ENCODE assay signal across 13 mouse cellular contexts in genomic region chr13:103225895-103226815, GRCm38 (mm10).
DNase-seq lines count a peak whose midpoint lies in the region; ATAC-seq and TF ChIP-seq lines count a peak whose summit lies in the region.
"Had no signal": no experiment of that assay in that cellular context is flagged by ENCODE, and none has a peak within 500 bp of the region (broad histone marks: within the 10 kb centered on the region; RNA-seq: fewer than 3 reads in every experiment).

No protein-coding gene starts in this region.

- ATAC-seq in forebrain, postnatal 0 days, result peak; percentile 20; the same call in 1 of the 2 replicates
- ATAC-seq in forebrain, embryonic 14.5 days, result no peak
- ATAC-seq in liver, embryonic 11.5 days (replicated peaks; ENCODE audit: low FRiP score), result 0 out of 2 replicates have a peak, but pooled peaks have one; percentile 39
- peak; percentile 62; the same call in 1 of the 2 replicates for ATAC-seq in hindbrain, embryonic 13.5 days (ENCODE audit: low FRiP score)
- ATAC-seq in neural tube, embryonic 15.5 days (ENCODE audit: low FRiP score), result peak; percentile 21; the same call in 1 of the 2 replicates

- H3K4me3 ChIP-seq in forebrain, postnatal 0 days (ENCODE audit: low read depth, low read length), result no peak overlapping the region
- no peak overlapping the region for H3K4me3 ChIP-seq in forebrain, embryonic 14.5 days (ENCODE audit: low read depth, low read length)
- no peak overlapping the region for H3K4me3 ChIP-seq in liver, embryonic 11.5 days (ENCODE audit: low read depth, low read length)
- H3K4me3 ChIP-seq in hindbrain, embryonic 13.5 days, result no peak overlapping the region
- H3K4me3 ChIP-seq in neural tube, embryonic 15.5 days (replicated peaks), result no peak overlapping the region
- H3K4me3 ChIP-seq: stomach, embryonic 15.5 days had no signal

- no peak overlapping the region for H3K9ac ChIP-seq in forebrain, postnatal 0 days
- no peak overlapping the region for H3K9ac ChIP-seq in forebrain, embryonic 14.5 days (ENCODE audit: low read length)
- no peak overlapping the region for H3K9ac ChIP-seq in liver, embryonic 11.5 days (ENCODE audit: low read depth, low read length)
- H3K9ac ChIP-seq in hindbrain, embryonic 13.5 days, result no peak overlapping the region
- H3K9ac ChIP-seq in neural tube, embryonic 15.5 days (replicated peaks), result no peak overlapping the region
- H3K9ac ChIP-seq: stomach, embryonic 15.5 days had no signal

- DNase-seq in forebrain, postnatal 0 days, result no peak
- no peak for DNase-seq in forebrain, embryonic 14.5 days (ENCODE audit: low spot score)
- no peak for DNase-seq in liver, embryonic 11.5 days (ENCODE audit: low spot score)
- no peak for DNase-seq in liver
- DNase-seq in cerebellum, adult 9-10 months, result no peak
- no peak for DNase-seq in right cerebral cortex, adult 18-20 months
- DNase-seq: cerebellum, adult 8-10 months; gastrocnemius, postnatal 14 days had no signal

- H3K27ac ChIP-seq in forebrain, postnatal 0 days (ENCODE audit: low read depth, low read length), result no peak overlapping the region; the same call in 1 of the 2 replicates
- no peak overlapping the region for H3K27ac ChIP-seq in forebrain, embryonic 14.5 days (ENCODE audit: low read depth, low read length)
- H3K27ac ChIP-seq in liver, embryonic 11.5 days (ENCODE audit: low read depth, low read length), result no peak overlapping the region
- peak overlapping the region; percentile 42 for H3K27ac ChIP-seq in hindbrain, embryonic 13.5 days
- no peak overlapping the region for H3K27ac ChIP-seq in neural tube, embryonic 15.5 days (replicated peaks)
- H3K27ac ChIP-seq: macrophage; stomach, embryonic 15.5 days had no signal

- H3K27me3 ChIP-seq in forebrain, postnatal 0 days (ENCODE audit: insufficient read depth, low read length), result no peaks in the 10 kb centered on the region
- no peaks in the 10 kb centered on the region for H3K27me3 ChIP-seq in forebrain, embryonic 14.5 days (replicated peaks; ENCODE audit: control insufficient read depth, insufficient read depth, low read length)
- no peaks in the 10 kb centered on the region for H3K27me3 ChIP-seq in liver, embryonic 11.5 days (replicated peaks; ENCODE audit: control insufficient read depth, insufficient read depth, low read length)
- no peaks in the 10 kb centered on the region for H3K27me3 ChIP-seq in hindbrain, embryonic 13.5 days
- no peaks in the 10 kb centered on the region for H3K27me3 ChIP-seq in neural tube, embryonic 15.5 days (replicated peaks)
- H3K27me3 ChIP-seq: CH12.LX; stomach, embryonic 15.5 days had no signal

- no peaks in the 10 kb centered on the region for H3K36me3 ChIP-seq in forebrain, postnatal 0 days (ENCODE audit: insufficient read depth)
- no peaks in the 10 kb centered on the region for H3K36me3 ChIP-seq in forebrain, embryonic 14.5 days (ENCODE audit: control insufficient read depth, insufficient read depth, low read length)
- H3K36me3 ChIP-seq in liver, embryonic 11.5 days (ENCODE audit: control insufficient read depth, insufficient read depth, low read length), result no peaks in the 10 kb centered on the region
- H3K36me3 ChIP-seq in hindbrain, embryonic 13.5 days, result no peaks in the 10 kb centered on the region
- H3K36me3 ChIP-seq in neural tube, embryonic 15.5 days, result no peaks in the 10 kb centered on the region
- H3K36me3 ChIP-seq: stomach, embryonic 15.5 days had no signal

- TF ChIP-seq CTCF in forebrain, postnatal 0 days (IDR thresholded peaks at IDR 0.05; ENCODE audit: low read depth), result no peak

- 0 out of 2 replicates have a peak overlapping the region, but pooled peaks have one; percentile 2 for H3K4me2 ChIP-seq in forebrain, postnatal 0 days (ENCODE audit: low read depth)
- no peak overlapping the region for H3K4me2 ChIP-seq in forebrain, embryonic 14.5 days (ENCODE audit: low read length)
- H3K4me2 ChIP-seq in liver, embryonic 11.5 days, result no peak overlapping the region
- peak overlapping the region; percentile 21; the same call in 1 of the 2 replicates for H3K4me2 ChIP-seq in hindbrain, embryonic 13.5 days
- peak overlapping the region; percentile 26 for H3K4me2 ChIP-seq in neural tube, embryonic 15.5 days
- H3K4me2 ChIP-seq: stomach, embryonic 15.5 days had no signal

- WGBS in forebrain, postnatal 0 days, result 46% methylated on average over 17 of the region's 17 CpGs
- 58% methylated on average over 17 of the region's 17 CpGs for WGBS in forebrain, embryonic 14.5 days
- 56% methylated on average over 17 of the region's 17 CpGs for WGBS in liver, embryonic 11.5 days
- WGBS in hindbrain, embryonic 13.5 days, result 51% methylated on average over 17 of the region's 17 CpGs
- 46% methylated on average over 17 of the region's 17 CpGs for WGBS in neural tube, embryonic 15.5 days

- H3K4me1 ChIP-seq in forebrain, postnatal 0 days (ENCODE audit: insufficient read depth), result peaks cover 5% of the 10 kb centered on the region; the same call in 1 of the 2 replicates
- H3K4me1 ChIP-seq in forebrain, embryonic 14.5 days (ENCODE audit: control insufficient read depth, insufficient read depth, low read length), result peaks cover 5% of the 10 kb centered on the region; the same call in 1 of the 2 replicates
- no peaks in the 10 kb centered on the region for H3K4me1 ChIP-seq in liver, embryonic 11.5 days (replicated peaks; ENCODE audit: control insufficient read depth, insufficient read depth, low read length)
- H3K4me1 ChIP-seq in hindbrain, embryonic 13.5 days (replicated peaks), result peaks cover 17% of the 10 kb centered on the region
- peaks cover 14% of the 10 kb centered on the region for H3K4me1 ChIP-seq in neural tube, embryonic 15.5 days
- H3K4me1 ChIP-seq: stomach, embryonic 15.5 days had no signal

- H3K9me3 ChIP-seq in forebrain, postnatal 0 days (ENCODE audit: low read length), result no peaks in the 10 kb centered on the region
- H3K9me3 ChIP-seq in forebrain, embryonic 14.5 days (replicated peaks; ENCODE audit: control insufficient read depth, low read length), result no peaks in the 10 kb centered on the region
- no peaks in the 10 kb centered on the region for H3K9me3 ChIP-seq in liver, embryonic 11.5 days (ENCODE audit: control insufficient read depth, low read length)
- H3K9me3 ChIP-seq in hindbrain, embryonic 13.5 days, result no peaks in the 10 kb centered on the region
- H3K9me3 ChIP-seq in neural tube, embryonic 15.5 days (replicated peaks), result no peaks in the 10 kb centered on the region
- H3K9me3 ChIP-seq: stomach, embryonic 15.5 days had no signal

Comparison
In these comparisons a context has a peak if more than half of its experiments do, and no peak if none do; other contexts are left out.
1. H3K4me2 ChIP-seq: peak in forebrain, postnatal 0 days (single experiment), hindbrain, embryonic 13.5 days (single experiment) and neural tube, embryonic 15.5 days (single experiment); none in forebrain, embryonic 14.5 days (single experiment) and liver, embryonic 11.5 days (single experiment).